ENCODE assay signal across 8 mouse cellular contexts in the genomic region with DNA sequence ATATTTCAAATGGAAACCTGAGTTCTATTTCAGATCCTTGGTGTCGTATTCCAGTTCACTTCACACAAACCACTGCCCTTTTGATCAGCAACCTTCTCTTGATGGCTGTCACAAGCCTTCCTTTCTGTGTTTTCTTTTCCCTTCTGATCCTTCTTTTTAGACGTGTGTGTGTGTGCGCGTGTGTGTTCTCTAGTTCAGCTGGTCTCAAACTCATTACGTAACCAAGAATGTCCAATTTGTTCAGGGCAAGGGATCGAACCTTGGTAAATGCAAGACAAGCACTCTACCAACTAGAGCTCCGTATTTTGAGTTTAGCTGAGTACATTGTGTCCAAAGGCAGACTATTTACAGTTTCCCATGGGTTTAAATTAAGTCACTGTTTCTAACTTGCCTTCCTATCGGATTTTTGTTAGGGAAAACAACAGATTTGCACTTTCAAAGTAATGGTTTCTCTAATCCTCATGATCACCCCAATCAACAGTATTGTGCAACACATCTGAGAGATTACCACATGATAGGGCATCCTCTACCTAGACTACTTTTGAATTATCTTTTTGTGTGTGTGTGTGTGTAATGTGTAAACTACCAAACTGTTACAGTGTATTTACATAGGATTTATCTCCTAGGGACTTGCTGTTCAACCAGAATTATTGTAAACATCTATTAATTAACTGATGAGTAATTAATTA. TPM values are rescaled to one million over a fixed set of nuclear protein-coding genes. Genes with fewer than 3 reads are reported as not detected.
DNase-seq lines count a peak whose midpoint lies in the region; ATAC-seq and TF ChIP-seq lines count a peak whose summit lies in the region.

No protein-coding gene starts in this region.

- intact Hi-C loops in gastrocnemius, adult 2 months (cut with DNase I) = loop anchor here (10.0 kb wide), 1 partner anchor 144 kb away; the partner anchor contains the start of gene Ddx17
- intact Hi-C loops in gastrocnemius, postnatal 14 days (cut with DNase I; ENCODE audit: low total_unique reads) = no loop called here

- ATAC-seq in liver, embryonic 11.5 days (replicated peaks; ENCODE audit: low FRiP score) = no peak
- ATAC-seq in stomach, postnatal 0 days (ENCODE audit: low FRiP score, low TSS enrichment) = no peak

- H3K27me3 ChIP-seq in testis, adult 2 months (ENCODE audit: control insufficient read depth, insufficient read depth, low read length) = no peaks in the 10 kb centered on the region
- H3K27me3 ChIP-seq in liver, embryonic 11.5 days (replicated peaks; ENCODE audit: control insufficient read depth, insufficient read depth, low read length) = no peaks in the 10 kb centered on the region
- H3K27me3 ChIP-seq in stomach, postnatal 0 days (ENCODE audit: control insufficient read depth, insufficient read depth, low read length) = no peaks in the 10 kb centered on the region

- H3K9ac ChIP-seq in liver, embryonic 11.5 days (ENCODE audit: low read depth, low read length) = peak overlapping the region; percentile 97
- H3K9ac ChIP-seq in stomach, postnatal 0 days (ENCODE audit: low read length) = peak overlapping the region; percentile 90

- H3K4me3 ChIP-seq in gastrocnemius, adult 2 months = peak overlapping the region; percentile 90
- H3K4me3 ChIP-seq in testis, adult 2 months (ENCODE audit: control insufficient read depth, low read depth, low read length) = peak overlapping the region; percentile 96
- H3K4me3 ChIP-seq in liver, embryonic 11.5 days (ENCODE audit: low read depth, low read length) = peak overlapping the region; percentile 95
- peak overlapping the region; percentile 88 for H3K4me3 ChIP-seq in stomach, postnatal 0 days (ENCODE audit: low read depth, low read length)

- H3K4me2 ChIP-seq in liver, embryonic 11.5 days = peak overlapping the region; percentile 97
- H3K4me2 ChIP-seq in stomach, postnatal 0 days (replicated peaks; ENCODE audit: low read depth) = peak overlapping the region; percentile 82

- peaks cover 3% of the 10 kb centered on the region for H3K36me3 ChIP-seq in testis, adult 2 months (ENCODE audit: control insufficient read depth, insufficient read depth, low read length)
- no peaks in the 10 kb centered on the region for H3K36me3 ChIP-seq in liver, embryonic 11.5 days (ENCODE audit: control insufficient read depth, insufficient read depth, low read length)
- H3K36me3 ChIP-seq in stomach, postnatal 0 days (ENCODE audit: control insufficient read depth, insufficient read depth, low read length) = no peaks in the 10 kb centered on the region

- TF ChIP-seq EP300 in stomach, postnatal 0 days (optimal IDR thresholded peaks at IDR 0.05) = no peak

- no peak for DNase-seq in gastrocnemius, adult 2 months
- DNase-seq in gastrocnemius, postnatal 14 days = no peak
- no peak for DNase-seq in testis, postnatal 10 days (ENCODE audit: low spot score)
- DNase-seq in liver, embryonic 11.5 days (ENCODE audit: low spot score) = no peak
- DNase-seq in stomach, postnatal 0 days (ENCODE audit: low spot score) = no peak
- DNase-seq in adrenal gland, adult (ENCODE audit: inconsistent age in 2 of 2, low spot score in 1 of 2) = no peak
- no peak for DNase-seq in adrenal gland, postnatal 4 days (ENCODE audit: low spot score in 2 of 2)

- TF ChIP-seq CTCF in gastrocnemius, adult 2 months (IDR thresholded peaks at IDR 0.05) = no peak
- no peak for TF ChIP-seq CTCF in testis, adult 2 months (IDR thresholded peaks at IDR 0.05; ENCODE audit: control insufficient read depth, insufficient read depth, insufficient replicate concordance, low read depth, low read length)
- no peak for TF ChIP-seq CTCF in stomach, postnatal 0 days (IDR thresholded peaks at IDR 0.05; ENCODE audit: low read depth)

- H3K9me3 ChIP-seq in liver, embryonic 11.5 days (ENCODE audit: control insufficient read depth, low read length) = no peaks in the 10 kb centered on the region
- no peaks in the 10 kb centered on the region for H3K9me3 ChIP-seq in stomach, postnatal 0 days (ENCODE audit: control insufficient read depth, low read length)

- no peak for TF ChIP-seq POLR2A in testis, adult 2 months (IDR thresholded peaks at IDR 0.05; ENCODE audit: control insufficient read depth, low read depth, low read length)

- peaks cover 12% of the 10 kb centered on the region for H3K4me1 ChIP-seq in testis, adult 2 months (ENCODE audit: control insufficient read depth, insufficient read depth, low read length)
- peaks cover 63% of the 10 kb centered on the region for H3K4me1 ChIP-seq in liver, embryonic 11.5 days (replicated peaks; ENCODE audit: control insufficient read depth, insufficient read depth, low read length)
- peaks cover 19% of the 10 kb centered on the region for H3K4me1 ChIP-seq in stomach, postnatal 0 days (replicated peaks; ENCODE audit: control insufficient read depth, insufficient read depth)

- H3K27ac ChIP-seq in gastrocnemius, adult 2 months = peak overlapping the region; percentile 98
- H3K27ac ChIP-seq in testis, adult 2 months (ENCODE audit: control insufficient read depth, insufficient read depth, low read depth, low read length) = peak overlapping the region; percentile 99
- H3K27ac ChIP-seq in liver, embryonic 11.5 days (ENCODE audit: low read depth, low read length) = peak overlapping the region; percentile 96
- peak overlapping the region; percentile 96 for H3K27ac ChIP-seq in stomach, postnatal 0 days (replicated peaks)

- WGBS in liver, embryonic 11.5 days = 6% methylated on average over 8 of the region's 8 CpGs
- WGBS in stomach, postnatal 0 days = 7% methylated on average over 8 of the region's 8 CpGs

RNA-seq across cellular contexts. Expression of gene Josd1, which starts 0.7 kb away (rescaled TPM):
- 10 to 100 TPM; 12.3 to 18.7 TPM for total RNA-seq in gastrocnemius, adult 2 months (2021)
- total RNA-seq in gastrocnemius, postnatal 14 days (2021) = 10 to 100 TPM in 1 of 2 experiments, 1 to 10 TPM in 1; 9.8 to 11.1 TPM
- 22.6 and 24.9 TPM in 2 replicates for polyA plus RNA-seq in testis, adult 2 months (2012; rRNA removed)
- polyA plus RNA-seq in liver, embryonic 11.5 days (2014; fragmentation: Nextera tagmentation; extraction: Ambion mirVana) = 25.9 and 28.3 TPM in 2 replicates
- 11.7 and 13.4 TPM in 2 replicates for polyA plus RNA-seq in stomach, postnatal 0 days (2015; fragmentation: Nextera tagmentation; extraction: Ambion mirVana)
- 10 to 100 TPM; 29.3 to 33.5 TPM for total RNA-seq in adrenal gland, postnatal 4 days (2021)

RNA-seq across cellular contexts. Expression of gene Gtpbp1, which starts 2.2 kb away (rescaled TPM):
- total RNA-seq in gastrocnemius, adult 2 months (2021) = 10 to 100 TPM; 24.4 to 28.5 TPM
- total RNA-seq in gastrocnemius, postnatal 14 days (2021) = 10 to 100 TPM; 17.7 to 18.0 TPM
- polyA plus RNA-seq in testis, adult 2 months (2012; rRNA removed) = 38.8 and 42.7 TPM in 2 replicates
- polyA plus RNA-seq in liver, embryonic 11.5 days (2014; fragmentation: Nextera tagmentation; extraction: Ambion mirVana) = 58.8 and 61.8 TPM in 2 replicates
- 13.3 and 17.1 TPM in 2 replicates for polyA plus RNA-seq in stomach, postnatal 0 days (2015; fragmentation: Nextera tagmentation; extraction: Ambion mirVana)
- 10 to 100 TPM; 32.4 to 37.0 TPM for total RNA-seq in adrenal gland, postnatal 4 days (2021)

RNA-seq across cellular contexts. Expression of gene Tomm22, which starts 17.8 kb away (rescaled TPM):
- 10 to 100 TPM; 52.8 to 78.6 TPM for total RNA-seq in gastrocnemius, adult 2 months (2021)
- total RNA-seq in gastrocnemius, postnatal 14 days (2021) = 10 to 100 TPM; 78.3 to 80.4 TPM
- polyA plus RNA-seq in testis, adult 2 months (2012; rRNA removed) = 301 and 361 TPM in 2 replicates
- polyA plus RNA-seq in liver, embryonic 11.5 days (2014; fragmentation: Nextera tagmentation; extraction: Ambion mirVana) = 306 and 326 TPM in 2 replicates
- polyA plus RNA-seq in stomach, postnatal 0 days (2015; fragmentation: Nextera tagmentation; extraction: Ambion mirVana) = 186 and 196 TPM in 2 replicates
- 100 to 1,000 TPM; 150 to 153 TPM for total RNA-seq in adrenal gland, postnatal 4 days (2021)

RNA-seq across cellular contexts. Expression of gene Cby1, which starts 29.4 kb away (rescaled TPM):
- 10 to 100 TPM; 11.8 to 15.6 TPM for total RNA-seq in gastrocnemius, adult 2 months (2021)
- 10 to 100 TPM; 17.2 to 18.0 TPM for total RNA-seq in gastrocnemius, postnatal 14 days (2021)
- polyA plus RNA-seq in testis, adult 2 months (2012; rRNA removed) = 57.1 and 58.1 TPM in 2 replicates
- 32.9 and 34.1 TPM in 2 replicates for polyA plus RNA-seq in liver, embryonic 11.5 days (2014; fragmentation: Nextera tagmentation; extraction: Ambion mirVana)
- polyA plus RNA-seq in stomach, postnatal 0 days (2015; fragmentation: Nextera tagmentation; extraction: Ambion mirVana) = 30.2 and 31.2 TPM in 2 replicates
- 10 to 100 TPM; 27.4 to 32.6 TPM for total RNA-seq in adrenal gland, postnatal 4 days (2021)

RNA-seq across cellular contexts. Expression of gene Fam227a, which starts 29.7 kb away (rescaled TPM):
- total RNA-seq in gastrocnemius, adult 2 months (2021) = under 1 TPM; 0.47 to 0.84 TPM
- 1 to 10 TPM in 1 of 2 experiments, under 1 TPM in 1; 0.53 to 1.4 TPM for total RNA-seq in gastrocnemius, postnatal 14 days (2021)
- 20.0 and 20.4 TPM in 2 replicates for polyA plus RNA-seq in testis, adult 2 months (2012; rRNA removed)
- 0.32 and 0.74 TPM in 2 replicates for polyA plus RNA-seq in liver, embryonic 11.5 days (2014; fragmentation: Nextera tagmentation; extraction: Ambion mirVana)
- polyA plus RNA-seq in stomach, postnatal 0 days (2015; fragmentation: Nextera tagmentation; extraction: Ambion mirVana) = 0.29 and 0.41 TPM in 2 replicates
- total RNA-seq in adrenal gland, postnatal 4 days (2021) = 1 to 10 TPM; 5.3 to 5.6 TPM
